Mouse (Mus musculus) B cell, adult 62 days (primary cell): ENCODE data around the gene 6030445D17Rik. TPM values are rescaled to one million over a fixed set of nuclear protein-coding genes. Genes with fewer than 3 reads are reported as not detected.

Source experiments
- total RNA-seq: library from RNA; stranded (reverse); gene quantifications from 4 replicates; pipeline ENCODE4 v1.2.4, GENCODE M21; 2023

Gene 6030445D17Rik
- not detected in 4 replicates for total RNA-seq

DNA sequence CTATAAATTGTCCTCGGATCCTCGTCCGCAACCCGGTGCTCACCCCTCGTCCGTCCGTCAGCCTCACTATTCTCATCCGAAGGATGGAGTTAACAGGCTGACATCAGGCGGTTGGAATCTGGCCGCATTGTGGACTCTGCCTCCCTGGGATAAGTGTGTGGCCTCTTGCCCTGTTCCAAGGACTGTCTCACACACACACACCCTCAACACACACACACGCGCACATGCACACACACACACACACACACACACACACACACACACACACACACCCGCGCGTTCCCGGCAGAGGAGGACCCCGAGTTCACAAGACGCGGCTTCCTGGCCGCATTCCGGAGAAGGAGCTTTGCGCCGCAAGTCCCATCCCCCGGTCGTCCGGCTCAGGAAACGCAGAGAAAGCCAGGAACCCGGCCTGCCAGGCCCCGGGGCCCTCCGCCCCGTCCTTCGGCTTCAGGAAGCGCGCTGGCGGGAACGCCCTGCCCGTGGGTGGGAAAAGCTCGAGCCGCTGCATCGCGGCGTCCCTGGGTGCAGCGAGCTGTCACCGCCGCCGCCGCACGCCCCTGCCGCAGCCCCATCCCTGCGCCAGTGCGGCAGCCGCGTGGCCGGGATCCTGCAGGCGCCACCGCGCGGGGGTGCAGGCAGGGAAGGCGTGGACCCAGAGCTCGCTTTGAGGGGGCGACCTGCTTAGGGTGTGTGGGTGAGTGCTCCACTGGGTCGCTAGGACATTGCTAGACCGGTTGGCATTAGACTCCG lies at the start of gene 6030445D17Rik:
Gene 6030445D17Rik (plus strand): TSS at position 165 of the 753 bp plus-strand sequence.

DNA sequence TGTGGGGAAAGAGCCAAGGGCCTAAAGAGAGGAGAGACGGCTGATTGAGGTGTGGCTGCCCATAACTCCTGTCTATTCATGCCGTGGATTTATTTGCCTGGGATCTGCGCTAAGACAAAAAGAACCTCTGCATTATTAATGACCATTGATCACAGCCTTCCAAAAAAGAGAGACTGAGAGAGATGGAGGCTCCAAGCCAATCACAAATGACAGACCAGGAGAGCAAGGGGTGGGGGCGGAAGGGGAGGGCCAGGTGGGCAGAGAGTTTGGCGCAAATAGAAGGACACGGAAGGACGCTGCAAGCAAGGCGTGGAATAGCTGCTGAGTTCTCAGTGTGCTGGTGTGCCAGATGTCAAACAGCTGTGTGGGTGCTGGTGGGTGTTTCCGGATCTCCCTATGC lies 38.8 kb upstream of the 6030445D17Rik start, which contains the start of gene Htr1d:
Gene Htr1d (plus strand): TSS at position 301 of the 400 bp plus-strand sequence.

DNA sequence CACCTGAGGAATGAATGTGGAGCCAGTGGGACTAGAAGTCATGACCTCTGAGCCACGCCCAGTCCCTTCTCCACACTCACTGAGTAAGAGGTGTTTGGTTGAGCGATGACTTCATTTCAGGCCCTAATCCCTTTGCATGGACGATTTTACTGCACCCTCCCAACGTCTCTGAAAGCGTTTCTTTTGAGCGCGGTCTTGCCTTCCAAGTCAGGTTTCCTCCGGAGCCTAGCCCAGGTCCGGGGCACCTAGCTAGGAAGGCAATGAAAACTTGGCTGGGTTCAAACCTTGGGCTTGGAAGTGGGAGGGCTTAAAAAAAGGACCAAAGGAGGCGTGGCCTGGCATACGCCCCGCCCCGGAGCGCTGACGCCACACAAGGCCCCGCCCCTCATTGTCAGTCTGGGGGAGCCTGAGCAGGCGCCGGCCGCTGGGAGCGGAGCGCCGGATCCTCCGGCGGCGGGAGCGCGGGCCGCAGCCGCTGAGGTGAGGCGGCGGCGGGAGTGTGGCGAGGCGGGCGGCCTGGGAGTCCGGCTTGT lies 7.4 kb downstream of the 6030445D17Rik start, which contains the start of gene Luzp1:
Gene Luzp1 (plus strand): TSS at position 391 of the 533 bp plus-strand sequence.

Other genes with a start within 250 kb of the 6030445D17Rik start
- 6.0 to 7.6 TPM (median 6.1 TPM) in 4 replicates for gene Tcea3, start 214.5 kb upstream of the 6030445D17Rik start, total RNA-seq
- gene Zfp46, start 177.6 kb upstream of the 6030445D17Rik start, total RNA-seq = 8.9 to 13.4 TPM (median 11.1 TPM) in 4 replicates
- gene Hnrnpr, start 151.3 kb upstream of the 6030445D17Rik start, total RNA-seq = 116 to 162 TPM (median 142 TPM) in 4 replicates
- not detected in 4 replicates for gene Htr1d, start 38.7 kb upstream of the 6030445D17Rik start, total RNA-seq
- gene Luzp1, start 7.5 kb downstream of the 6030445D17Rik start, total RNA-seq = 1.7 to 2.9 TPM (median 2.1 TPM) in 4 replicates
- 57.5 to 62.8 TPM (median 58.3 TPM) in 4 replicates for gene Kdm1a, start 140.5 kb downstream of the 6030445D17Rik start, total RNA-seq
- gene Tex46, start 148.2 kb downstream of the 6030445D17Rik start, total RNA-seq = not detected in 4 replicates
- gene Lactbl1, start 160.4 kb downstream of the 6030445D17Rik start, total RNA-seq = 0.24 to 0.58 TPM in 2 of 4 replicates, not detected in the others